Mouse (Mus musculus): ENCODE measurements around the gene Csnka2ip.
A peak's percentile ranks its signal among the peaks of the same experiment; 100 is the strongest.

Gene Csnka2ip

GRCm38 (mm10) chr16:64602308-64602707 is at the start of gene Csnka2ip:
TSS of gene Csnka2ip (minus strand) at chr16:64602408.
- DNase-seq = no peak

- no peak for DNase-seq
Observed at GRCm38 (mm10) chr16:64649594-64650290, 47.5 kb upstream of the Csnka2ip start.

DNA sequence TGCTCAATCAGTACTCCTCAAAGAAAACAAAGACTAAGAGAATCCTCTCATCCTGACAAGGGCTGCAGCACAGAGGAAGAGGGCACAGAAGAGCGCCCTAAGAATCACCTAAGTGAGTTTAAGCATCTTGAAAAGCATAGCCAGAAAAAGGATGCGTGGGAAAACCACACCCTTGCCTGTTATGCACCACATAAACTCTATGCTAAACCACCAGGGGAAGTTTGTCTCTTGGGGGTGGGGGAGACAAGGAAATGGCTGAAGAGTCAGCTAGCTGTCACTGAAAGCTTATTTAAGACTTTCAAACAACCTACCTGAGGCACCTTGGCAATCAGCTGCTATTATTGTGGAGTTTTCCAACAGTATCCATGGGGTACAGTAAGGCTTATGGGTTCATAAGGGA is 45.6 kb upstream of the Csnka2ip start:
- no peak for DNase-seq

DNA sequence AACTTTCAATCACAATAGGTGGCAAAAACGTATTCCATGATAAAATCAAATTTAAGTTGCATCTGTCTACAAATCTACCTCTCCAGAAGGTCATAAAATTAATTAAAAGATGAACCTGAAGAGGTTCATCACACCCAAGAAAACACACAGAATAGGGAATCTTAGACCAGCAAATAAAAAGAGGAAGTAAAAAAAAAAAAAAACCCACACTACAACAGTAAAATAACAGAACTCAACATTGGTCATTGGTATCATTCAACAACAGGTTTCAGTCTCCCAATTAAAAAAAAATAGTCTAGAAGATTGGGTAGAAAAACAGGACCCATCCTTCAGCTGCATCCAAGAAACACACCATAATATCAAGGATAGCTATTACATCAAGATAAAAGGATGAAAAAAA is 32.9 kb upstream of the Csnka2ip start:
- no peak for DNase-seq

- DNase-seq = no peak
Observed at GRCm38 (mm10) chr16:64620116-64620515, 17.9 kb upstream of the Csnka2ip start.

GRCm38 (mm10) chr16:64614648-64615047 is 12.4 kb upstream of the Csnka2ip start:
- DNase-seq = no peak

DNA sequence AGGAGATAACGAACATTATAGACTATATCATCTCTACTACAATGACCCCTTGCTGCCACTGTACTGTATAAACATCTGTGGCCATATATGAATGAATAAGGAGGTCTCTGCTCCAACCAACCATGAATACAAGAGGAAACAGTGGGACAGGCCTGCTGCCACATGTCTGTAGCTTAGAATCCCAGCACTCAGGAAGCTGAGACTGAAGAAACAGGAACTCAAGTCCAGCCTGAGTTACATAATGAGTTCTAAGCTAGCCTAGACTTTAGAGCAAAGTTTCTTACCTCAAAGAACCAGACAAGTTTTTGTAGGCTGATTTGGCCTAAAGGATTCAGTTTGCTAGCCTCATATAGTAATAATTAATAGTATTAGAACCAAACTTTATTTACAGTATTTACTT is 5.6 kb upstream of the Csnka2ip start:
- DNase-seq = no peak

DNA sequence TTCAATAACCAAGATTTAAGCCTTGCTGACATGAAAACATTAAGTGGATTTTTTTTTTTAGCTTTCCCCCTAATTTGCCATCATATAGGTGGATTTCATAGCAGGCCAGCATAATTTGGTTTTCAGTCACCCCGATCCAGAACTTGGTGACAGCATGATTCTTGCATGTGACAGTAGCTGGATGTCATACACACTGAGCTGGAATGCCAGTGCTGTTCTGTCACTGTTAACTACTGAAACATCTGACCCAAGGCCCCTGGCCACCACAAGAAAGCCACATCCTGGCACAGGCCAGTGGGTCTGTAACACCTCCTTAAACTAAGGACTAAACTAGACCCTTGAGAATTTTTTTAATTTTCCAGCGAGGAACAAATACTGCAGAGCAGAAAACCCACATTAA is 15.4 kb downstream of the Csnka2ip start:
- peak in 1 of 2 experiments; percentile 4 for DNase-seq

GRCm38 (mm10) chr16:64586262-64586619 is 16.0 kb downstream of the Csnka2ip start:
- no peak for DNase-seq

DNA sequence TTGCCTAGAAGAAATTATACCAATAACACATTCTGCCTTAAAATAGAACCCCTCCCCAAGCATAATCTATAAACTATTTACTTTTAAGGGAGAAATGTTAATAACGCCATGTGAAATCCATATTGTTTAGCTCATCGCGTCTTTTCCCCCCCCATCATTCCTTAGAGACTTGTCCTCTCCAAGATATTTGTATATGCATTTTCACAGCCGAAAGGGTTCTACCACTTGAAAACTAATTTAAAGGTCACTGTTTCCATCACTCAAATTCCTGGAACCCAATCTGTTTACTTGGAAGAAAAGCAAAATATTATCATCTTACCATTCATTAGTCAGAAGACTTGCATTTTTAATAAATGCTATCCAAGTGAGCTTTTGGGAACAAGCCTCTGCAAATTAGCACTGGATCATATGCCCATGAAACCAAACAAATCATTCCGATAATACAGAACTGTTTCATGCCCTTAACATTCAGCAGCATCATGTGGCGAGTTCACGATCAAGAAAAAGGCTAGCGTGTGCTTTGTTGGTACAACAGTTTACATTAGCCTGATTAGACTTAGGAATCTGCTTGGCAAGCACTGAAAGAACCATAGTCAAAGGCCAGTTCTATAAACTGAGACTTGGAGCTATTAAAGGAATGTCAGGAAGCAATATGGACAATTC is 16.5 kb downstream of the Csnka2ip start:
- DNase-seq = no peak

DNA sequence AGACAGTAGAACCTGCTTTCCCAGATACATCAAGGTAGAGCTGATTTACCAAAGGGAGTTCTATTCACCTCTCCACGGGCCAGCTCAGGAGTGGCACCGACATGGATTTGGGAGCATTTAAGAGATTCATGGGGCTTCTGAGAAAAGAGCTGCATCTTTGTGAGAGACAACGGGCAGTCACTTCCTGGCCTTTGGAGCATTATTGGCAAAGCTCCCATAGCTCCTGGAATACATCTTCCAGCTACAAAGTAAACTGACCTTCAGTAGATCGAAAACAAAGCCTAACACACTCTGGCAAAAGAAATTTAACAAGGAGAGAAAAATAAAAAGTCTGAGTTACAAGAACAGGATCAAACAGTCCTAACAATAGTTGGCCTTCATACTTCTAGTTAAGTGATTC is 17.6 kb downstream of the Csnka2ip start:
- no peak for DNase-seq

- DNase-seq = peak in 1 of 2 experiments; percentile 4
Observed at GRCm38 (mm10) chr16:64583406-64583805, 18.8 kb downstream of the Csnka2ip start.

- no peak for DNase-seq
Observed at GRCm38 (mm10) chr16:64569496-64569895, 32.7 kb downstream of the Csnka2ip start.

GRCm38 (mm10) chr16:64563081-64563480 is 39.1 kb downstream of the Csnka2ip start:
- no peak for DNase-seq

DNA sequence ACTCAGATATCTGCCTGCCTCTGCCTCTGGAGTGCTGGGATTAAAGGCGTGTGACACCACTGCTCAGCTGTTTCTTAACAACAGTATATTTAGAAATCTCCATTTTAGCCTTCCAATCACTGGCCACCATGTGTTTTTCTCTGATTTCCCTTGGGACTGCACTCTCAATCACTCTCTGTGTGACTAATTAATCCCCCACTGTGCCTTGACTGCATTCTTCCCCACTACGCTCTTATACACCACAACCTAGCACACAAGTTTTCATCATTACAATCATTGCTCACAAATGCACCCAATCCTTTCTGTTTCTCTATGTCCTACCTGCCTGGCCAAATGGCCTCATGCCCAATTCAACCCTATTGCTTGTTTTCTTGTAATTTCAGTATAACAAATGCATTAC is 43.7 kb downstream of the Csnka2ip start:
- no peak for DNase-seq

GRCm38 (mm10) chr16:64526883-64527282 is 75.3 kb downstream of the Csnka2ip start:
- no peak for DNase-seq

DNA sequence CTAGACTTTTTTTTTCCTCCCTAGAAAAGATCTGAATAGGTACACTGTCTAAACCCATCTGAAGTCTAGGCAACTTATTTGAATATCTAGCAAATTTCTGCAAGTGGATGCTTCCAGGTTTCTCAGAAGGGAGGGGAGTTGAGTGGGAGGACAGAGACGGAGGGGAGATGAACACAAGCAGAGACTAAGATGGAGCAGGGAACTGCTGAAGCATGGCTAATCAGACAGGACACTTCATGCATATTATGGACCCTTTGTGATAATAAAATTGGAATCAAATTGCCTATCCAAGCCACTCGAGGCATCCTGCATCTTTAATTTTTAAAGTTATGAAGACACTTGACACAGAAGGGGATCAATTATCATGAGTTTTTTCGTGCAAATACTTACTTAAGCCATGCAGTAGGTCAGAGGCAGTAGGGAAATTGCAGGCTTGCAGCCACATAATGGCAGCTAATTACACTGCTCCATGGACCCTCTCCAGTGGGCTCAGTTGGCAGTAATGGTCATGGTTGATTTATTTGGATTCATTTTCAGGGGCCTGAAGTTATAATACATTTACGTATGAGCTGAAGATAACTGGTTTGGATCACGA is 78.1 kb downstream of the Csnka2ip start:
- no peak for DNase-seq

GRCm38 (mm10) chr16:64513423-64513822 is 88.8 kb downstream of the Csnka2ip start:
- no peak for DNase-seq
